Mouse (Mus musculus) left cerebral cortex, postnatal 25 days (tissue): ENCODE data around the gene Mtx3. TPM values are rescaled to one million over a fixed set of nuclear protein-coding genes. Genes with fewer than 3 reads are reported as not detected.

Source experiments
- DNase-seq, 2 experiments: peaks; one replicate each; pipeline ENCODE4 v3.0.0; 2022; ENCODE audit warnings: low spot score in 2 of 2, mixed read lengths in 1 of 2
- intact Hi-C: fragments of 180-260 bp; cut with DNase I; formaldehyde crosslinking; loops from one replicate; pipeline ENCODE4 v1.15.1; 2025
- total RNA-seq, 2 experiments: library from RNA; stranded (reverse); gene quantifications; 2 replicates each; pipeline ENCODE4 v1.2.3; 2021

Gene Mtx3
- total RNA-seq, 2 experiments from 2014 or later: 26.2 to 29.5 TPM

DNA sequence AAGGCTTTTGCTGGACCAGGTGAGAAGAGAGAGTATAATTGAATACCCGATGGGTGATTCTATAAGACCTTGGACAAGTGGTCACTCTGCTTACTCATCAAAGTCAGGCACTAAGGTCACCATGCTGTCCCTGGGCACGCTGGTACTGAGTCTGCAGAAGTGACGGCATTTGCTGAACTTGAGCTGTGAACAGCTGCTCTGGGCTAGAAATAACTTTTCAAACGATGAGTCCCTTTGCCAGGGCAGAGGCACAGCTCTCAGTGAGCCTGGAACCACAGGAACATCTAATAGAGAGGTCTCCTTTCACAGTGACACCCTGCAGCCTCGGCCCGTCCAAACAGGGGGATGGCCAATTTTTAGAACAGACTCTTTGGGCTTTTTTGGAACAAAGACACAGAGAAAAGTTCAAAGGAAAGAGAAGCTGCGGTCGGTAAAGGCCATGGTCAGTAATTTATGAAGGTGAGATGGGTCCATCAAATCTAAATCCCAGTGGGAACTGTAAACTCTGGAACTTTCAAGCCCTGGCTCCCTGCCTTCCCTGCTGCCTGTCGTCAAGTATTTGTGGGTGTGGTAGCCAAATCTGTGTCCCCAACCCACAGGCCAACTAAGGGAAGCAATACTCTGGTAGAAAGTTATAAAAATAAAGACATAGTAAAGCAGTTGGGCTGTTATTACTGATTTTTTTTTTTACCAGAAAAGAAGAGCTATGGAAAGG is 37.9 kb downstream of the Mtx3 start:
- no peak for DNase-seq
- intact Hi-C loops: no loop called here

DNA sequence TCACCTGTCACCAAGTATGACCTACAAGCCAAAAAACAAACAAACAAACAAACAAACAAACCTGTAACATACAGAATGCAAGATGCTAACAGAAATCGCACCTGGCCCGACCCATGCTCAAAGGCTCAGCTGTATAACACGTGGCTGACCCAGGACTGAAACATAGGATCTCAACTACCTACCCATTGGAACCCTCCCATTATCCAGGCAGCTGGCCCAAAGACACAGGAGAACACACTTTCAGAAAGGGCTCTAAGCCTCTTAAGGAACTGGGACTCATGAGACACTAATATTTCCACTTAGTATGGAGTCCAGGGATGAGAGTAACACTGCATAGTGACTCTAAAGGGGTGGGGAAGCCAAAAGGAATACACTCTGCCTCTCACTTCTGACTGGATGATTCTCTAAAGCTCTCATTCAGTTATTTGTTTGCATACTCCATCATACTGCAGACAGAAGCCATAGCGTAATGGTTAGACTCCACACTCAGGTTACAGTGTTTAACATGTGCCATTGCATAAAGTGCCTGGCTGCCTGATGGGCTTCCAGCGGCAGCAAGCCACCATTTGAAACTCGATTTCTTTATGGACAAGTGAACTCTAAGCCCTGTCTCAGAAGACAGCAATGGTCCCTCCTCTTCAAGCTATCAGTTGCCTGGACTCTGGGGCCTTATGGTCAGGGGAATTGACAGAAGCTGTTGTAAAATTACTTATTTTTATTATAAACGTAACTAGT is 38.6 kb downstream of the Mtx3 start:
- DNase-seq: no peak
- intact Hi-C loops: no loop called here

DNA sequence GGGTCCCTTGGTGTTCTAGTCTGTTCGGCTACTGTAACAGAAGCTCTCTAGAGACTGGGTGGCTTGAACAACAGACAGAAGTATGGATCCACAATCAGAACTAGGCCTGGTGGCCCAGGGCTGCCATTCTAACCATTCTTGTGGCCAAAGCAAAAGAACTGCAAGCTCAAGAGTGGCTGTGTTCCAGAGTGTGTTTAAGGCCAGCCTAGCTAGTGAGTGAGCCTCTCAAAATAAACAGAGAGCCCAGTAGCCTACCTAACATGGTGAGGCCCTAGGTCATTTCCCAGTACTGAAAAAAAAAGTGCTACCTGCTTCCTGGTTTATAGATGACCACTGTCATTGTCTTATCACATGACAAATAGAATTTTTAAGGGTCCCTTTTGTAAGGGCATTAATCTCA is 39.6 kb downstream of the Mtx3 start:
- intact Hi-C loops: no loop called here
- DNase-seq: no peak

DNA sequence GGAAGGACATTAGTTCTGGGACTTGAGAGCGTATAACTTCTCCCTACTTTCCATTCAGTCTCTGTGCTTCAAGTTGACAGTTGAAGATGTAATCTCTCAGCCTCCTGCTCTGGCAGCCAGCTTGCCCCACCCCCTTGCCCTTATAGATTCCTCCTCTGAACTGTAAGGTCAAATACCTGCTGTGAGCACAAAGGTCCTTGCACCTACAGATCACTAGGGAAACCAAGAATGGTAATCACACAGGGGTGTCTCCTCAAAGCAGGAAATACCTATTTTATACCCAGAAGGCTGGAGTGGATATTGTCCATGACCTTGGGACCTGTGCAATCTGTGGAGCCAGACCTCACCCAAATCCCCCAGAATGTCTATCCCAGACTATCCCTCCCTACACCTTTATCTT is 40.4 kb downstream of the Mtx3 start:
- intact Hi-C loops: no loop called here
- DNase-seq: no peak

DNA sequence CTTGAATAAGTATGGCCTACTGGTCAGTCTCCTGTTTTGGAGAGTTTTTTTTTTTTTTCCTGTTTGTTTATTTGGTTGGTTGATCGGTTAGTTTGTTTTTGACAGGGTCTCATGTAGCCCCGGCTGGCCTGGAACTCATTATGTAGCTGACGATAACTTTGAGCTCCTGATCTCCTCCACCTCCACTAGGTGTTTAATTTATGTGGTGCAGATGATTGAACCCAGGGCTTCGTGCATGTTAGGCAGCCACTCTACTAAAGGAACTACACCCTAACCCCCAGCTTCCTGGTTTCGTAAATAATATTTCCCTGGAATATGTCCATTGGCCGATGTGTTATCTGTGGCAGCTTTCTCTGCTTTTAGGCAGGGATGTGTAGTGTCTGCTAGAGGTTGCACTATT is 54.5 kb downstream of the Mtx3 start:
- no peak for DNase-seq
- intact Hi-C loops: no loop called here

DNA sequence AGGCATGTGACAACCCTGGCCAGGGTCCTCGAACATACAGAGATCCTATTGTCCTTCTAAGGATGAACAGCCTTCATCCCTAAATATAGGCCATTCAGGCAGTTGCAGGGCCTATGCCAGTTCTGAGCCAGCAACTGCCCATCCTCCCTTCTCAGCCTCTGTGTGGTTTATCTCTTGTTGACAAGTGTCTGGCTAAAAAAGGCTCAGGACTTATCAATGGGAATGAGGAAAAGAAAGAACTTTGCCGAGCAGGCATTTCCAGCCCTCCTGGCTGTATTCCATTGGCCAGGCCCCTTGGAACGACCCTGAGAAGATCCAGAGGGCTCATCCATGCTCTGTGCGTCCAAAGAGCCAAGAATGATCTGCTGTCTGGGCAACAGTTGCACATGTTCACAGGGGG is 58.7 kb downstream of the Mtx3 start:
- no peak for DNase-seq
- intact Hi-C loops: no loop called here

DNA sequence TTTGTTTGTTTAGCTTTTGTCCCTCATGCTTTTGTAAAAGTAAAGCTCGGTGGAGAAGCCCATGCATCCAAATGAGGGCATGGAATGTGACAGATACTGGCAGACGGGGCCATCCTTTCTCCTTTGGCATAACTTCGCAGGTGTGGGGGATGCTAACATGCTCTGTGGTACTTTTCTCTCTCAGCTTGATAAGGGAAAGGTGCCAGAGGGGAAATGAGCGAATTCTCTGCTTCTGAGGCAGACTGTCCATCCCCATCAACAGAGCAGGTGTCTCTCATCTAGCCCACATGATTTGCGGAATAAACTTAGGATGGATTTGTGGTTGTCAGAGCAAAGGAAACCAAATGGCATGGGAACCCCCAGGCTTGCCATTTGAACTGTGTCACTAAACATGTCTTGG is 61.4 kb downstream of the Mtx3 start:
- intact Hi-C loops: no loop called here
- DNase-seq: no peak

DNA sequence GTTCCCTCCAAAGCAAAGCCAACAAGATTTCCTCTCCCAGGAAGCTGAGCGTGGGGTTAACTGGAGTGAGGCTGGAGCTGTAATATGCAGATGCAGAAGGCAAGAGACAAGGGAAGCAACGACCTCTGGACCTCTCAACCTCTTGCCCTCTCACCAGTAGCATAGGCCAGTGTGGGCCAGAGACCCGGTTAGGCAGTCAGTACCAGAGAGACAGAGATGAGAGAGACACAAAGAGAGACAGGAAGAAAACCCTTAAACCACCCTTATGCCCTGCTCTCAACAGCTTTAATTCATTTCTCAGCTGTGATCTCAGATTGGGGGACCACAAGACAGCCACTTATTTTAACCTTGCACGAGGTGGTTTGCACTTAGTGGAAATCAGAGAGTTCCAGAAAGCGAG is 62.8 kb downstream of the Mtx3 start:
- DNase-seq: no peak
- intact Hi-C loops: no loop called here

Other genes with a start within 250 kb of the Mtx3 start
- gene Serinc5, start 233.7 kb upstream of the Mtx3 start, total RNA-seq: 10 to 100 TPM; 56.3 to 71.3 TPM
- 1 to 10 TPM; 3.6 to 4.3 TPM for gene Thbs4, start 49.9 kb upstream of the Mtx3 start, total RNA-seq